Mouse (Mus musculus): ENCODE measurements around the gene Litaf.

The Litaf gene

GRCm38 (mm10) chr16:10952071-10952470 lies 113.9 kb downstream of the Litaf start:
- DNase-seq: peak in 1 of 2 experiments; percentile 6

GRCm38 (mm10) chr16:10951581-10951980 lies 114.4 kb downstream of the Litaf start:
- DNase-seq: peak; percentile 16 to 21

GRCm38 (mm10) chr16:10950539-10950938 lies 115.4 kb downstream of the Litaf start:
- DNase-seq: no peak

- no peak for DNase-seq
These were observed 118.2 kb downstream of the Litaf start for GRCm38 (mm10) chr16:10947724-10948123.

- no peak for DNase-seq
These were observed 120.4 kb downstream of the Litaf start for GRCm38 (mm10) chr16:10945381-10946127.

GRCm38 (mm10) chr16:10944545-10944944 lies 121.4 kb downstream of the Litaf start:
- DNase-seq: no peak

GRCm38 (mm10) chr16:10943257-10943656 lies 122.7 kb downstream of the Litaf start:
- DNase-seq: no peak

GRCm38 (mm10) chr16:10940661-10941060 lies 125.3 kb downstream of the Litaf start:
- no peak for DNase-seq

GRCm38 (mm10) chr16:10939932-10940331 lies 126.0 kb downstream of the Litaf start:
- DNase-seq: no peak

GRCm38 (mm10) chr16:10937497-10937896 lies 128.5 kb downstream of the Litaf start:
- DNase-seq: no peak

- DNase-seq: no peak
These were observed 129.1 kb downstream of the Litaf start for GRCm38 (mm10) chr16:10936700-10937319.

GRCm38 (mm10) chr16:10934047-10934446 lies 131.9 kb downstream of the Litaf start:
- no peak for DNase-seq

- peak; percentile 39 to 62 for DNase-seq
These were observed 132.6 kb downstream of the Litaf start for GRCm38 (mm10) chr16:10933372-10933771.

- no peak for DNase-seq
These were observed 138.9 kb downstream of the Litaf start for GRCm38 (mm10) chr16:10927026-10927425.

- DNase-seq: peak; percentile 13 to 27
These were observed 140.3 kb downstream of the Litaf start for GRCm38 (mm10) chr16:10925591-10926180.

GRCm38 (mm10) chr16:10923561-10923960 lies 142.4 kb downstream of the Litaf start:
- peak; percentile 22 to 26 for DNase-seq

- no peak for DNase-seq
These were observed 146.1 kb downstream of the Litaf start for GRCm38 (mm10) chr16:10919856-10920255.

GRCm38 (mm10) chr16:10916271-10916670 lies 149.7 kb downstream of the Litaf start:
- no peak for DNase-seq

GRCm38 (mm10) chr16:10915066-10915465 lies 150.9 kb downstream of the Litaf start:
- DNase-seq: no peak

GRCm38 (mm10) chr16:10911061-10911460 lies 154.9 kb downstream of the Litaf start:
- no peak for DNase-seq

GRCm38 (mm10) chr16:10910541-10910940 lies 155.4 kb downstream of the Litaf start:
- no peak for DNase-seq
